In genomic region chr10:83041875-83042274, GRCm38 (mm10) we compare ENCODE assay signal across 13 mouse cellular contexts.
"Had no signal": no experiment of that assay in that cellular context is flagged by ENCODE, and none has a peak within 500 bp of the region (broad histone marks: within the 10 kb centered on the region; RNA-seq: fewer than 3 reads in every experiment).

No protein-coding gene starts in this region.

- DNase-seq: kidney, postnatal 10 days; layer of hippocampus, postnatal 36 days; lung, postnatal 14 days; right cerebral cortex, postnatal 14 days; thymus, adult 2 months; thymus, postnatal 36 days had no signal

- H3K9ac ChIP-seq: intestine, embryonic 15.5 days; limb, embryonic 15.5 days; liver, embryonic 12.5 days; lung, embryonic 15.5 days; midbrain, embryonic 13.5 days; stomach, embryonic 15.5 days had no signal

- ATAC-seq: liver, embryonic 12.5 days had no signal

- H3K27ac ChIP-seq: intestine, embryonic 15.5 days; macrophage; stomach, embryonic 15.5 days had no signal

- H3K4me2 ChIP-seq: intestine, embryonic 15.5 days; limb, embryonic 15.5 days; liver, embryonic 12.5 days; lung, embryonic 15.5 days; midbrain, embryonic 13.5 days; stomach, embryonic 15.5 days had no signal

- H3K36me3 ChIP-seq: intestine, embryonic 15.5 days; limb, embryonic 15.5 days; liver, embryonic 12.5 days; lung, embryonic 15.5 days; midbrain, embryonic 13.5 days; stomach, embryonic 15.5 days had no signal

- H3K9me3 ChIP-seq: intestine, embryonic 15.5 days; limb, embryonic 15.5 days; liver, embryonic 12.5 days; lung, embryonic 15.5 days; midbrain, embryonic 13.5 days; stomach, embryonic 15.5 days had no signal

- H3K4me3 ChIP-seq: intestine, embryonic 15.5 days; limb, embryonic 15.5 days; liver, embryonic 12.5 days; lung, embryonic 15.5 days; midbrain, embryonic 13.5 days; stomach, embryonic 15.5 days had no signal

- H3K27me3 ChIP-seq: intestine, embryonic 15.5 days; liver, embryonic 12.5 days; lung, embryonic 15.5 days; midbrain, embryonic 13.5 days; stomach, embryonic 15.5 days had no signal
